Mouse (Mus musculus) MEL (cell line): Measurements from ENCODE around the gene Col4a6. TPM values are rescaled to one million over a fixed set of nuclear protein-coding genes. Genes with fewer than 3 reads are reported as not detected.

Experiments used
- DNase-seq: peaks from one replicate; pipeline ENCODE4 v3.0.0; 2011; ENCODE audit warnings: low read depth, low spot score
- H3K27ac ChIP-seq: 2 replicates; pipeline ENCODE4 v1.5.1; 2012; ENCODE audit warnings: low read depth, mild to moderate bottlenecking, control low read depth, low read length, moderate library complexity; ENCODE audit not compliant: control insufficient read depth
- H3K27me3 ChIP-seq, 2 experiments: fragments of 150-350 bp in 1 of 2; sonication (generic) in 1 of 2; 2 replicates each; pipeline ENCODE4 v1.6.1; 2012; ENCODE audit warnings: low read length in 2 of 2, mild to moderate bottlenecking in 2 of 2, improper control_type of control experiment in 1 of 2, moderate library complexity in 1 of 2; ENCODE audit not compliant: insufficient read depth in 2 of 2, control insufficient read depth in 1 of 2
- H3K36me3 ChIP-seq, 2 experiments: 2 replicates each; pipeline ENCODE4 v1.6.1; 2012 to 2014; ENCODE audit warnings: low read length in 2 of 2, improper control_type of control experiment in 1 of 2, inconsistent platforms in 1 of 2, mild to moderate bottlenecking in 1 of 2; ENCODE audit not compliant: insufficient read depth in 2 of 2, control insufficient read depth in 1 of 2
- H3K4me1 ChIP-seq, 2 experiments: fragments of 150-350 bp in 1 of 2; sonication (generic) in 1 of 2; 2 replicates each; pipeline ENCODE4 v1.6.1; 2012; ENCODE audit warnings: low read length in 2 of 2, improper control_type of control experiment in 1 of 2, mild to moderate bottlenecking in 1 of 2; ENCODE audit not compliant: insufficient read depth in 2 of 2, control insufficient read depth in 1 of 2
- H3K4me3 ChIP-seq, 2 experiments: fragments of 150-350 bp in 1 of 2; sonication (generic) in 1 of 2; 2 replicates each; pipeline ENCODE4 v1.5.1; 2012; ENCODE audit warnings: low read depth in 2 of 2, low read length in 2 of 2, mild to moderate bottlenecking in 2 of 2, moderate library complexity in 2 of 2, control low read depth in 1 of 2, improper control_type of control experiment in 1 of 2; ENCODE audit not compliant: control insufficient read depth in 1 of 2, insufficient read depth in 1 of 2
- H3K79me2 ChIP-seq: 2 replicates; pipeline ENCODE4 v1.6.1; 2012; ENCODE audit warnings: mild to moderate bottlenecking, low read length, moderate library complexity; ENCODE audit not compliant: control insufficient read depth, poor library complexity, insufficient read depth
- H3K9ac ChIP-seq: 2 replicates; pipeline ENCODE4 v1.6.1; 2012; ENCODE audit warnings: low read depth, mild to moderate bottlenecking, control low read depth, low read length, moderate library complexity; ENCODE audit not compliant: control insufficient read depth, poor library complexity, severe bottlenecking
- H3K9me3 ChIP-seq: fragments of 150-350 bp; sonication (generic); replicated peaks from 2 replicates; pipeline ENCODE4 v1.6.1; 2012; ENCODE audit warnings: mild to moderate bottlenecking, low read length, improper control_type of control experiment, moderate library complexity; ENCODE audit not compliant: insufficient read depth
- CHD1 ChIP-seq: IDR thresholded peaks from 2 replicates; pipeline ENCODE4 v1.6.1; 2012; ENCODE audit warnings: low read depth, mild to moderate bottlenecking, inconsistent platforms, low read length, improper control_type of control experiment
- CTCF ChIP-seq, 3 experiments: IDR thresholded peaks in 2 of 3; conservative IDR thresholded peaks in 1 of 3; 2 replicates each; pipeline ENCODE4 v1.5.1; 2011 to 2012; ENCODE audit warnings: low read length in 3 of 3, low read depth in 2 of 3, mild to moderate bottlenecking in 2 of 3, improper control_type of control experiment in 1 of 3, inconsistent platforms in 1 of 3, mixed read lengths in 1 of 3, moderate library complexity in 1 of 3; ENCODE audit not compliant: control insufficient read depth in 1 of 3, insufficient read depth in 1 of 3, poor library complexity in 1 of 3, severe bottlenecking in 1 of 3
- ELF1 ChIP-seq: IDR thresholded peaks from 2 replicates; pipeline ENCODE4 v1.6.1; 2014; ENCODE audit warnings: low read depth, mild to moderate bottlenecking, inconsistent platforms, low read length, improper control_type of control experiment, moderate library complexity
- EP300 ChIP-seq, 2 experiments: IDR thresholded peaks; 2 replicates each; pipeline ENCODE4 v1.6.1; 2011; ENCODE audit warnings: improper control_type of control experiment in 2 of 2, low read length in 2 of 2, low read depth in 1 of 2, mild to moderate bottlenecking in 1 of 2
- GABPA ChIP-seq: IDR thresholded peaks from 2 replicates; pipeline ENCODE4 v1.6.1; 2012; ENCODE audit warnings: low read depth, mild to moderate bottlenecking, inconsistent platforms, low read length, improper control_type of control experiment, moderate library complexity
- GATA1 ChIP-seq: IDR thresholded peaks from 2 replicates; pipeline ENCODE4 v1.6.1; 2011; ENCODE audit warnings: low read depth, low read length, improper control_type of control experiment
- HCFC1 ChIP-seq: IDR thresholded peaks from 2 replicates; pipeline ENCODE4 v1.6.1; 2012; ENCODE audit warnings: low read depth, mild to moderate bottlenecking, inconsistent platforms, low read length, improper control_type of control experiment, moderate library complexity
- MAFK ChIP-seq: IDR thresholded peaks from 2 replicates; pipeline ENCODE4 v1.6.1; 2011; ENCODE audit warnings: low read depth, mild to moderate bottlenecking, low read length, improper control_type of control experiment, borderline replicate concordance
- MAZ ChIP-seq: IDR thresholded peaks from 2 replicates; pipeline ENCODE4 v1.6.1; 2012; ENCODE audit warnings: low read depth, mild to moderate bottlenecking, inconsistent platforms, low read length, improper control_type of control experiment
- NRF1 ChIP-seq: IDR thresholded peaks from 2 replicates; pipeline ENCODE4 v1.6.1; 2014; ENCODE audit warnings: low read depth, mild to moderate bottlenecking, inconsistent platforms, low read length, improper control_type of control experiment, moderate library complexity; ENCODE audit not compliant: poor library complexity, insufficient read depth, severe bottlenecking
- POLR2AphosphoS2 ChIP-seq: IDR thresholded peaks from 2 replicates; pipeline ENCODE4 v1.6.1; 2011; ENCODE audit warnings: low read length, improper control_type of control experiment
- RCOR1 ChIP-seq: IDR thresholded peaks from 2 replicates; pipeline ENCODE4 v1.6.1; 2012; ENCODE audit warnings: low read depth, mild to moderate bottlenecking, inconsistent platforms, low read length, improper control_type of control experiment
- SIN3A ChIP-seq: IDR thresholded peaks from 2 replicates; pipeline ENCODE4 v1.6.1; 2012; ENCODE audit warnings: low read length, improper control_type of control experiment, inconsistent platforms
- SMC3 ChIP-seq: IDR thresholded peaks from 2 replicates; pipeline ENCODE4 v1.6.1; 2011; ENCODE audit warnings: low read depth, low read length, improper control_type of control experiment
- TBP ChIP-seq: IDR thresholded peaks from 2 replicates; pipeline ENCODE4 v1.8.0; 2011; ENCODE audit warnings: low read depth, low read length, improper control_type of control experiment
- USF2 ChIP-seq, 2 experiments: IDR thresholded peaks; 2 replicates each; pipeline ENCODE4 v1.6.1; 2011 to 2012; ENCODE audit warnings: improper control_type of control experiment in 2 of 2, low read length in 2 of 2, borderline replicate concordance in 1 of 2, inconsistent platforms in 1 of 2, low read depth in 1 of 2, mild to moderate bottlenecking in 1 of 2; ENCODE audit not compliant: insufficient read depth in 1 of 2
- ZC3H11A ChIP-seq: IDR thresholded peaks from 2 replicates; pipeline ENCODE4 v1.6.1; 2012; ENCODE audit warnings: low read depth, mild to moderate bottlenecking, inconsistent platforms, low read length, improper control_type of control experiment
- ZMIZ1 ChIP-seq: IDR thresholded peaks from 2 replicates; pipeline ENCODE4 v1.6.1; 2012; ENCODE audit warnings: low read depth, mild to moderate bottlenecking, inconsistent platforms, low read length, improper control_type of control experiment, moderate library complexity
- polyA plus RNA-seq, 2 experiments: library from polyadenylated mRNA; stranded (reverse) in 1 of 2; unstranded in 1 of 2; fragments of >175 nt in 1 of 2; fragments of >200 nt in 1 of 2; gene quantifications; 2 replicates each; pipeline versions ENCODE4 v1.2.1 to v1.2.4; 2012; ENCODE audit warnings: low replicate concordance in 2 of 2, low read depth in 1 of 2; ENCODE audit not compliant: insufficient read length in 2 of 2, insufficient read depth in 1 of 2, missing spikeins in 1 of 2
- total RNA-seq: library from RNA; depleted of rRNA; stranded (reverse); fragments of 300-350 nt; gene quantifications from 2 replicates; pipeline ENCODE4 v1.2.3, GENCODE M21; 2012

Gene Col4a6
- total and polyA plus RNA-seq, 3 experiments = not detected

DNA sequence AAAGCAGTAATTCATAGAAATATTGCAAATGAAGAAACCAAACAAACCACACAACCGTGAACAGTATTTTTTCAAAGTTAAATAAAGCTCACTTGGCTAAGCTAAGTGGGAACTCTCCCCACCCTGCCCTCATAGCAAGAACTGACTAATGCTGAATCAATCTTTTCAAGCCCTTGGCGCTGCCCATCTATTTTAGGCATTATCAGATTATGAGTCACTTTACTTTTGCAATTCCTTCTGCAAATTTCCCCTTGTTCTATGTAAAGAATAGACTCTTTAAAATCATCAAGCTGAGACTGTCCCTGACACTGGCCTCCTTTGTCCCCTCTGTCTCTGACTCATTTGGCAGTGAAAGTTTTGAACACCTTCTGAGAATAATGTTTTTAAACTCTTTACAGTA, 34.5 kb downstream of the Col4a6 start:
- TF ChIP-seq CTCF (IDR thresholded peaks at IDR 0.05 in 2 of 3, conservative IDR thresholded peaks at IDR 0.05 in 1 of 3; ENCODE audit: control insufficient read depth in 1 of 3, insufficient read depth in 1 of 3, low read depth in 2 of 3, low read length in 3 of 3, poor library complexity in 1 of 3, severe bottlenecking in 1 of 3) (no peak), POLR2AphosphoS2 (no peak)
- Histone ChIP-seq H3K79me2 (no peaks in the 10 kb centered on the region), H3K4me3 (no peak overlapping the region), H3K27me3 (no peaks in the 10 kb centered on the region; a peak in 1 of 4 replicates), H3K4me1 (no peaks in the 10 kb centered on the region), H3K36me3 (no peaks in the 10 kb centered on the region), H3K9me3 (no peaks in the 10 kb centered on the region), H3K9ac (no peak overlapping the region), H3K27ac (no peak overlapping the region)
- no peak for DNase-seq

DNA sequence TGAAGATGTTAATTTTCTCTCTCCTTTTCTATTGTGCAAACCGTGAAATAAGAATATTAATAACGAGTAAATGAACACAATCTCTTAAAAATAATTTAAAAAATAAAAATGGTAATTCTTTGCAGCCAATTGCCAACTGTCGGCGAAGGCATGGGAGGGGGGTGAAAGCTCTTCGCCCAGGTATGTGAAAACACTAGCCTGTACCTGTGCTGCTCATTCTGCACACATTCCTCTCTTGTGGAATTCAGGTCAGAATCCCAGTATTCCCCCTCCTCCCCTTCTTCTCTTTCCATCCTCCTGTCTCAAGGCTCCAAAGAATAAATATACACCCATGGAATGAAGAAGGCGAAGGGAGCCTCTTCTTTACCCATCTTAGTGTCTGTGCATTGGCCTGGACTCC, 37.1 kb downstream of the Col4a6 start:
- DNase-seq = no peak
- H3K27ac ChIP-seq = no peak overlapping the region
- H3K79me2 ChIP-seq = no peaks in the 10 kb centered on the region
- no peaks in the 10 kb centered on the region for H3K36me3 ChIP-seq
- no peaks in the 10 kb centered on the region for H3K9me3 ChIP-seq
- H3K4me3 ChIP-seq = no peak overlapping the region
- no peak overlapping the region for H3K9ac ChIP-seq
- H3K27me3 ChIP-seq = no peaks in the 10 kb centered on the region; a peak in 1 of 4 replicates
- H3K4me1 ChIP-seq = no peaks in the 10 kb centered on the region
- TF ChIP-seq USF2 (IDR thresholded peaks at IDR 0.05; ENCODE audit: borderline replicate concordance in 1 of 2, insufficient read depth in 1 of 2, low read depth in 1 of 2, low read length in 2 of 2) = no peak
- no peak for TF ChIP-seq MAFK
- TF ChIP-seq SIN3A = no peak
- no peak for TF ChIP-seq TBP
- no peak for TF ChIP-seq ZMIZ1
- no peak for TF ChIP-seq CHD1
- TF ChIP-seq NRF1 = no peak
- no peak for TF ChIP-seq EP300 (IDR thresholded peaks at IDR 0.05; ENCODE audit: low read depth in 1 of 2, low read length in 2 of 2)
- TF ChIP-seq HCFC1 = no peak
- no peak for TF ChIP-seq ZC3H11A
- no peak for TF ChIP-seq RCOR1
- TF ChIP-seq GATA1 = no peak
- no peak for TF ChIP-seq MAZ

DNA sequence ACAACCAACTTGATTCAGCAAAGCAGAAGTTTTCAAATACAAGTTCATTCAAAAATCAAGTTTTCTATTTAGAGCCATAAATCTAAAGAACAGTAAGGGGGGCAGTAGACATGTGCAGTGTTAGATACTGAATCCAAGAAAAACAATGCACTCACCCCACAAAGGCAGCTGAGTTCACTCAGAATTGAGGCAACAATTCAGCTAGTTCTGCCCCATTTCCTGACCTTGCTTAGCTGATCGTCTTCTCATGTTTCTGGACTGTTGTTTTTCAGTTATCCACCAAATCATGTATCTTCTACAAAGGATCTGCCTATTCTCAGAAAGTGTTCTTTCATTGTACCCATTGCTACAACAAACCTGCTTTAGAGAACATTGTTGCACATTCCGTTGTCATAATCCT, 58.6 kb downstream of the Col4a6 start:
- Histone ChIP-seq H3K36me3 (no peaks in the 10 kb centered on the region), H3K79me2 (no peaks in the 10 kb centered on the region), H3K4me3 (no peak overlapping the region), H3K27ac (no peak overlapping the region), H3K4me1 (no peaks in the 10 kb centered on the region), H3K27me3 (no peaks in the 10 kb centered on the region), H3K9ac (no peak overlapping the region), H3K9me3 (no peaks in the 10 kb centered on the region)
- TF ChIP-seq SMC3 (no peak), MAFK (no peak), ELF1 (no peak), ZC3H11A (no peak), GABPA (no peak)
- DNase-seq = no peak
